Mouse (Mus musculus) heart, adult 9 months (tissue): ENCODE measurements around the gene Atxn7l1.

Experiments used
- DNase-seq, 2 experiments: peaks; one replicate each; pipeline ENCODE4 v3.0.0; 2022; ENCODE audit warnings: low spot score in 2 of 2

The Atxn7l1 gene

GRCm38 (mm10) chr12:33181875-33182274 lies 34.4 kb downstream of the Atxn7l1 start:
- DNase-seq: no peak

GRCm38 (mm10) chr12:33182428-33183137 lies 35.1 kb downstream of the Atxn7l1 start:
- no peak for DNase-seq

- DNase-seq: no peak
Observed at GRCm38 (mm10) chr12:33183138-33183627, 35.7 kb downstream of the Atxn7l1 start.

GRCm38 (mm10) chr12:33184137-33184536 lies 36.6 kb downstream of the Atxn7l1 start:
- DNase-seq: no peak

- DNase-seq: no peak
Observed at GRCm38 (mm10) chr12:33185046-33185445, 37.6 kb downstream of the Atxn7l1 start.

- peak; percentile 40 to 49 for DNase-seq
Observed at GRCm38 (mm10) chr12:33186331-33186730, 38.8 kb downstream of the Atxn7l1 start.

GRCm38 (mm10) chr12:33190133-33190532 lies 42.6 kb downstream of the Atxn7l1 start:
- no peak for DNase-seq

GRCm38 (mm10) chr12:33190633-33191032 lies 43.1 kb downstream of the Atxn7l1 start:
- no peak for DNase-seq

GRCm38 (mm10) chr12:33193408-33193901 lies 46.0 kb downstream of the Atxn7l1 start:
- peak; percentile 23 to 46 for DNase-seq

GRCm38 (mm10) chr12:33195175-33195574 lies 47.7 kb downstream of the Atxn7l1 start:
- no peak for DNase-seq

- DNase-seq: no peak
Observed at GRCm38 (mm10) chr12:33197287-33197686, 49.8 kb downstream of the Atxn7l1 start.

GRCm38 (mm10) chr12:33197746-33198145 lies 50.3 kb downstream of the Atxn7l1 start:
- DNase-seq: peak; percentile 31 to 55

- DNase-seq: no peak
Observed at GRCm38 (mm10) chr12:33201068-33201467, 53.6 kb downstream of the Atxn7l1 start.

GRCm38 (mm10) chr12:33201491-33202210 lies 54.2 kb downstream of the Atxn7l1 start:
- no peak for DNase-seq

GRCm38 (mm10) chr12:33205255-33205654 lies 57.8 kb downstream of the Atxn7l1 start:
- no peak for DNase-seq

GRCm38 (mm10) chr12:33206300-33206699 lies 58.8 kb downstream of the Atxn7l1 start:
- no peak for DNase-seq

GRCm38 (mm10) chr12:33210856-33211255 lies 63.4 kb downstream of the Atxn7l1 start:
- DNase-seq: no peak

- DNase-seq: no peak
Observed at GRCm38 (mm10) chr12:33218215-33218859, 70.8 kb downstream of the Atxn7l1 start.

GRCm38 (mm10) chr12:33219436-33219835 lies 71.9 kb downstream of the Atxn7l1 start:
- no peak for DNase-seq

- DNase-seq: no peak
Observed at GRCm38 (mm10) chr12:33220081-33220480, 72.6 kb downstream of the Atxn7l1 start.

GRCm38 (mm10) chr12:33220509-33221051 lies 73.1 kb downstream of the Atxn7l1 start:
- peak; percentile 21 to 22 for DNase-seq

- no peak for DNase-seq
Observed at GRCm38 (mm10) chr12:33222187-33222586, 74.7 kb downstream of the Atxn7l1 start.
